Mouse (Mus musculus) heart, postnatal 0 days (tissue): ENCODE measurements around the gene Pip4k2a.

ENCODE experiments used
- CTCF ChIP-seq: IDR thresholded peaks from 2 replicates; pipeline ENCODE4 v1.5.1; 2016; ENCODE audit warnings: antibody characterized with exemption, control low read depth, low read depth
- EP300 ChIP-seq: IDR thresholded peaks from 2 replicates; pipeline ENCODE4 v1.6.1; 2016; ENCODE audit warnings: antibody characterized with exemption, low read depth

DNA sequence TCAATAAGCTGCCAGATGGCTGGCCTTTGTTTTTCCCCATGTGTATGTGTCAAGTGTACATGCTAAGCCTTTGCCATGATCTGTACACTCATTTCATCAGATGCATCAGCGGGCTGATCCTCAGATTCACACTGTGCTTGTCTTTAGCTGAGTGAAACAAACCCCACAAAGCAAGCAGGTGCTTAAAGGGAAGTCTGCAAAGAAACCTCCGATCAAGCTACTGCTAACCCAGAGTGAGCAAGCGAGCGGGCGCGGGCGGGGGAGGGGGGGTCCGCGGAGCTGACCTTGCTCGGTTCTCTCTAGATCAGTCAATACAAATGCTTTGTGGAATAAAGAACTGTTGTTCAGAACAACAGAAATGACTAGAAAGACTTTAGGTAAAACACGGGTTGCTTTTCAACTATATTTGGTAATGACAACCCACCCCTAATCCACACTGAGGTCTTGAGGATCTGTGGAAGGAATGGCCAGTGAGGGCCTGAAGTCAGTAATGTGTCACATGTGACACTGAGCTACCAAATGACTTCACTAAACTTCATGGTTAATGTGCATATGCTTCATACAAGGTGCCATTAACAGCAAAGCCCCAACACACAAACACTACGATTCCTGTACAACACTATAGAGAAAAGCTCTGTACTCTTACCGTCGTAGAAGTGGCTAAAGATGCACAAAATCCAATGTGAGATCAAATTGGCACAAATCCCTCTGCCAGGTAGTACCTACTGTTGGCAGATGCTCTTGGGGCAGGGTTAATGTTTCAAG is 81.1 kb downstream of the Pip4k2a start:
- TF ChIP-seq CTCF: no peak
- TF ChIP-seq EP300: no peak
